Comparison of ENCODE assay signal across 20 mouse cellular contexts in the genomic region with DNA sequence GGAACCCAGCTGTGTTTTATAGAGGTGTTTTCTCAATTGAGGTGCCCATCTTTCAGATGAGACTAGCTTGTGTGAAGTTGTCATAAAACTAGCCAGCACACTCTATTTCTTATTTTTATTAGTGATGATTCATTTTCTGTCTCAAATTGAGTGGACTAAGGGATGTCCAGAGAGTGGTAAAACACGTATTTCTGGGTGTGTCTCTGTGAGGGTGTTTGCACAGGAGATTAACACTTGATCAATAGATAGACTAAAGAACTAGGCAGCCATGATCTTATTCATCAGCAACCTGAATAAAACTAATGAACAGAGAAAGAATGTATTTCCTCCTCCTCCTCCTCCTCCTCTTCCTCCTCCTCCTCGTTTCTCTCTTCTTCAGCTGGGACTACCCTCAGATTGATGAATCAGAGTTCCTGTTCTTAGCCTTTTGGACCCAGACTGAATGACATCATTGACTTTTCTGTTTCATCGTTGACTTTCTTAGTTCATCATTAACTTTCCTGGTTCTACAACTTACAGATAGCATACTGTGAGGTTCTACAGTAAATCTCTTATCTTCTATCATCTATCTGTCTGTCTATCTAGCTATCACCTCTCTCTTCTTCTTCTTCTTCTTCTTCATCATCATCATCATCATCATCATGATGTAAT.
"Had no signal": no experiment of that assay in that cellular context is flagged by ENCODE, and none has a peak within 500 bp of the region (broad histone marks: within the 10 kb centered on the region; RNA-seq: fewer than 3 reads in every experiment).

No protein-coding gene starts in this region.

- ATAC-seq: hindbrain, postnatal 0 days had no signal

- H3K36me3 ChIP-seq: heart, embryonic 13.5 days; heart, embryonic 15.5 days; hindbrain, embryonic 13.5 days; hindbrain, embryonic 15.5 days; limb, embryonic 13.5 days; limb, embryonic 15.5 days; liver, embryonic 13.5 days; liver, embryonic 15.5 days had no signal

- H3K4me3 ChIP-seq: heart, adult 2 months; heart, embryonic 13.5 days; heart, embryonic 15.5 days; hindbrain, embryonic 13.5 days; hindbrain, embryonic 15.5 days; layer of hippocampus, adult 2 months; limb, embryonic 13.5 days; limb, embryonic 15.5 days; liver, embryonic 13.5 days; liver, embryonic 15.5 days had no signal

- H3K27me3 ChIP-seq: heart, embryonic 13.5 days; heart, embryonic 15.5 days; hindbrain, embryonic 13.5 days; hindbrain, embryonic 15.5 days; limb, embryonic 13.5 days; limb, embryonic 15.5 days; liver, embryonic 13.5 days; liver, embryonic 15.5 days had no signal

- H3K9me3 ChIP-seq: heart, embryonic 13.5 days; heart, embryonic 15.5 days; hindbrain, embryonic 13.5 days; hindbrain, embryonic 15.5 days; limb, embryonic 13.5 days; limb, embryonic 15.5 days; liver, embryonic 13.5 days; liver, embryonic 15.5 days had no signal

- H3K27ac ChIP-seq: heart, adult 2 months; heart, embryonic 13.5 days; heart, embryonic 15.5 days; hindbrain, embryonic 13.5 days; hindbrain, embryonic 15.5 days; hindbrain, postnatal 0 days; layer of hippocampus, adult 2 months; limb, embryonic 13.5 days; limb, embryonic 15.5 days; liver, embryonic 13.5 days; liver, embryonic 15.5 days had no signal

- H3K4me1 ChIP-seq: liver, embryonic 13.5 days had no signal

- H3K4me2 ChIP-seq: heart, embryonic 11.5 days; heart, embryonic 13.5 days; heart, embryonic 15.5 days; hindbrain, embryonic 13.5 days; hindbrain, embryonic 15.5 days; limb, embryonic 13.5 days; limb, embryonic 15.5 days; liver, embryonic 13.5 days; liver, embryonic 15.5 days had no signal

- DNase-seq: gastrocnemius, postnatal 14 days; gastrocnemius, postnatal 36 days; heart, adult 2 months; heart, postnatal 14 days; kidney, adult 8-10 months; kidney, postnatal 10 days; kidney, postnatal 25 days; kidney, postnatal 4 days; left cerebral cortex, postnatal 4 days; liver, embryonic 13.5 days had no signal

- H3K9ac ChIP-seq: heart, embryonic 13.5 days; heart, embryonic 15.5 days; hindbrain, embryonic 13.5 days; hindbrain, embryonic 15.5 days; limb, embryonic 13.5 days; limb, embryonic 15.5 days; liver, embryonic 13.5 days; liver, embryonic 15.5 days had no signal
